Mouse (Mus musculus) gastrocnemius, adult 18-20 months (tissue): Measurements from ENCODE around the gene Coq8a. TPM values are rescaled to one million over a fixed set of nuclear protein-coding genes. Genes with fewer than 3 reads are reported as not detected.
A peak's percentile ranks its signal among the peaks of the same experiment; 100 is the strongest.

ENCODE experiments used
- DNase-seq: peaks from one replicate; pipeline ENCODE4 v3.0.0; 2021; ENCODE audit warnings: low spot score
- total RNA-seq, 2 experiments: library from RNA; stranded (reverse); gene quantifications; 2 replicates each; pipeline ENCODE4 v1.2.3; 2021

Coq8a gene
- total RNA-seq, 2 experiments from 2014 or later = 1,142 to 1,473 TPM

- DNase-seq = no peak
Observed at GRCm38 (mm10) chr1:180175635-180176034, 23.8 kb downstream of the Coq8a start.

GRCm38 (mm10) chr1:180175167-180175566 is 24.2 kb downstream of the Coq8a start:
- DNase-seq = no peak

- no peak for DNase-seq
Observed at GRCm38 (mm10) chr1:180174718-180175117, 24.7 kb downstream of the Coq8a start.

- DNase-seq = peak; percentile 61
Observed at GRCm38 (mm10) chr1:180173017-180173416, 26.4 kb downstream of the Coq8a start.

- DNase-seq = no peak
Observed at GRCm38 (mm10) chr1:180172600-180172999, 26.8 kb downstream of the Coq8a start.

GRCm38 (mm10) chr1:180171883-180172282 is 27.5 kb downstream of the Coq8a start:
- no peak for DNase-seq

- DNase-seq = no peak
Observed at GRCm38 (mm10) chr1:180170071-180170470, 29.3 kb downstream of the Coq8a start.

- no peak for DNase-seq
Observed at GRCm38 (mm10) chr1:180169161-180169560, 30.2 kb downstream of the Coq8a start.

GRCm38 (mm10) chr1:180168294-180168693 is 31.1 kb downstream of the Coq8a start:
- no peak for DNase-seq

GRCm38 (mm10) chr1:180166533-180166932 is 32.9 kb downstream of the Coq8a start:
- no peak for DNase-seq

GRCm38 (mm10) chr1:180162986-180163385 is 36.4 kb downstream of the Coq8a start:
- no peak for DNase-seq

GRCm38 (mm10) chr1:180161566-180162355 is 37.6 kb downstream of the Coq8a start:
- no peak for DNase-seq

GRCm38 (mm10) chr1:180161160-180161559 is 38.2 kb downstream of the Coq8a start:
- DNase-seq = no peak

- DNase-seq = no peak
Observed at GRCm38 (mm10) chr1:180160545-180160944, 38.9 kb downstream of the Coq8a start.

GRCm38 (mm10) chr1:180158648-180159047 is 40.8 kb downstream of the Coq8a start:
- no peak for DNase-seq

GRCm38 (mm10) chr1:180151191-180151590 is 48.2 kb downstream of the Coq8a start:
- no peak for DNase-seq

- DNase-seq = no peak
Observed at GRCm38 (mm10) chr1:180148563-180148962, 50.8 kb downstream of the Coq8a start.

GRCm38 (mm10) chr1:180148036-180148435 is 51.4 kb downstream of the Coq8a start:
- no peak for DNase-seq

GRCm38 (mm10) chr1:180140970-180141369 is 58.4 kb downstream of the Coq8a start:
- no peak for DNase-seq

GRCm38 (mm10) chr1:180139158-180139557 is 60.2 kb downstream of the Coq8a start:
- no peak for DNase-seq

- DNase-seq = no peak
Observed at GRCm38 (mm10) chr1:180132187-180132586, 67.2 kb downstream of the Coq8a start.

GRCm38 (mm10) chr1:180131402-180131801 is 68.0 kb downstream of the Coq8a start:
- DNase-seq = no peak

GRCm38 (mm10) chr1:180128077-180128792 is 71.2 kb downstream of the Coq8a start:
- no peak for DNase-seq
